Mouse (Mus musculus) heart, postnatal 36 days (tissue): ENCODE data around the gene Pcnx. TPM values are rescaled to one million over a fixed set of nuclear protein-coding genes. Genes with fewer than 3 reads are reported as not detected.
A peak's percentile ranks its signal among the peaks of the same experiment; 100 is the strongest.

Source experiments
- DNase-seq, 2 experiments: peaks; one replicate each; pipeline ENCODE4 v3.0.0; 2021 to 2022
- intact Hi-C: fragments of 180-260 bp; cut with DNase I; formaldehyde crosslinking; loops from one replicate; pipeline ENCODE4 v1.15.1; 2025
- total RNA-seq, 2 experiments: library from RNA; stranded (reverse); gene quantifications; 2 replicates each; pipeline ENCODE4 v1.2.3; 2021

Gene Pcnx
- total RNA-seq, 2 experiments from 2014 or later: 54.6 to 57.8 TPM

DNA sequence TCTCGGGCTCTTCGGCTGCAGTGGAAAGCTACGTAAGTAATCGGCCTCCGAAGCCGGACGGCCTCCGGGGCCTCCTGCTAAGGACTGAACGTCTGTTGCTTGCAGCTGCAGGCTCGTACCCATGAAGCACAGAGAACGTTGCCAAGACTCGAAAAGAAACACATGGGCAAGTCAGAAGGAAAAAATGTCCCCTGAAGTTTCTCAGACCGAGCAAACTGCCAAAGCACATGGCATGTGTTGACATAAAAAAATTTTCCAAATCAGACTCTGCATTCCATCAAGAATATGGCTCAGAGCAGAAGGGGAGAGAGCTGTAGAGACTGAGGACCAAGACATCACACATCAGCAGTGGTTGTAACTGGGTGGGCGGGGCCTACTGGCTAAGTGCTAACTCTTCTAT lies 6.8 kb upstream of the Pcnx start:
- intact Hi-C loops: no loop called here

DNA sequence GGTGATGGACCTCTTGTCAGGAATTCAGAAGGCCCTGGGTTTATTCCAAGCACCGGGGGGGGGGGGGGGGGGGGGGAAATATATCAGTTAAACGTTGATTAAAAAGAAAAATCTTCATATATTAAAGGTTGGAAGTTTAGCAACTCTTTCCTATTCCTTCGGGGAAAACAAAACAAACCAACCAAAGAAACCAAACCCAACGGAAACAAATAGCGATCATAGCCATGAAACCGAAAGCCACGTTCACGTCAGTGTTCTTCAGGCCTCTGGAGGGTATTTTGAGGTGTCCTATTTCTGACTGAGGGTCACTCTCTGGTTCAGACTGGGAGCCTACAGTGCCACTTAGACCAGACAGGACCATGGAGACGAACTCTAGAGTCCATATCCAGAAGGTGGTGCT lies 6.3 kb upstream of the Pcnx start:
- DNase-seq: no peak
- intact Hi-C loops: no loop called here

More for the DNA sequence above, 6.8 kb upstream of the Pcnx start:
- peak; percentile 32 to 45 for DNase-seq

DNA sequence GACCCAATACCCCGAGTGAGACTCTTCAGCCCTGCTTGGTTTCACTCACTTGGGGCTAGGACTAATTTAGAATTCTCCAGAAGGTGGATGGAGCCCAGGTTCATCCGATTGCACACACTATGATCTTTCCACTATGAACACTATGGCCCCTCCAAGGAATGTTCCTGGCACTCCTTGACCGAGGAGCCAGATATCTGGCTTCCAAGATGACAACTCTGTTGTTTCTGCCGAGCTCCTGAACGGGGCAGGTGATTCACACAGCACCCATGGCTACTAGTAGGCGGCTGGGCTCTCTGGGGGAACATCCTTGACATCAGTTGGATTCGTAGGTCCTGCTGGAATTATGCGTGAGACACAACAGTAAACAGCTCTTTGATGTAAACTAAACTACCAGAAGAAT lies 4.8 kb upstream of the Pcnx start:
- no peak for DNase-seq

DNA sequence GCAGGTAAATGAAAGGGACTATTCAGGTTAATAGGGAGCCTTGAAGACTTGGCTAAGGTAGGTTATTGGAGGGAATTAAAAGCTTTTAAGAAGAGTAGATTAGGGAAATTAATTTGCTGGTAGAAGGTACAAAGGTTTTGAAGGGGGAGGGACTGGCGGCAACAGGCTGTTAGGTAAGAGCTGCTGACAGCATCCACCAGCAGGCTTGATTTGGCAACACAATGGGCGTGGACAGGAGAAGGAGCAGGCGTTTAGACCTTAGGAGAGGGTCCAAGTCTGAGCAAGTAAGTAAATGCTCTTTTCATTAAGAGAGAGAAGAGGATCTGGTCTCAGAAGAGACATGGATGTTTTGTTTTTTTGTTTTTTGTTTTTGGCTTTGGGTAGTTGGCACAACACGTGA lies 3.1 kb upstream of the Pcnx start:
- no peak for DNase-seq

More for the DNA sequence above, 4.8 kb upstream of the Pcnx start:
- intact Hi-C loops: no loop called here

DNA sequence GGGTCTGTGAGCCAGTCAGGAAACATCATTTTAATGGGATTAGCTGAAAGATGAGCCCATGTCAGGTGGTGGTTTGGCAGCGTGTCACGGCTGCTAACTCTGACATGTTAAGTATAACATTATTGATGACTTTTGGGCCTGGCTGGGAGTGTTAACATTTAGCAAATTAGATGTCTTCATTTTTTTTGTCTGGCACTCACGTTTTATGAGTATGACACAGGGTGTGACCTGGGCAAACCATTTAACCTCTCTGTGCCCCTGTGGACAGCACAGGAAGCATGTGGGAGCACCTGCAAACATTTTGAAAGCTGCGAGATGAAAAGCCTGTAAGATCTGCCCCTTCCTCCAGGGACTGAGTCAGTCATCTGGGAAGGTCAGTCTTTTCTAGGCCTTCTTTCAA lies 2.6 kb upstream of the Pcnx start:
- intact Hi-C loops: no loop called here
- DNase-seq: no peak

More for the DNA sequence above, 3.1 kb upstream of the Pcnx start:
- intact Hi-C loops: no loop called here

DNA sequence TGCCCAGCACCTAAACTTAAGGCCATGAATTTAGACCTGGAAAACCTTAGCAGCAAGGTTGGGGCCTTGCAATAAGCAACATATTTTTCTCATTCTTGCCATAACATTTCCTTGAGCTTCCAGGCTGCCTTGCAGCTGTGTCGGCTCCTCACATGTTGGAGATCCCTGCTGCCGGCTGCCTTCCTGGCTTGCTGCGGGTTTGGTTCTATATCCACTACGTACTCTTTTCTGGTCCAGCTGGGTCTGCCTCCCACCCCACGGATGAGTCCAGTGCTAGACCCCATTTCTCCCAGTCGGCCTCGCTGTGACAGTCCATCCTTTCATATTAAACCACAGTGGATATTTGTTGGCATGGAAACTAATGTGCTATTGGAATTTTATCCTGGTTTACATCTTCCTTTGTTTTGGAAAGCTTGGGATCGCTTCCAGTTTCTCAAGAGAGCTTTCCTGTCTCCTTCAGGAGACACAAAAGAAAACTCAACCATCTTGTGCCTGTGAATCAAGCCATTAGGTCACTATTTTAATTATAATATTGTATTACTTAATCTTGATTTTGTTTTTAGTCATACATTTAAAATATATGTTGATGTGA lies 1.7 kb upstream of the Pcnx start:
- intact Hi-C loops: loop anchor here (2.0 kb wide), 2 partner anchors 57 to 61 kb away; no protein-coding TSS in a partner anchor
- no peak for DNase-seq

DNA sequence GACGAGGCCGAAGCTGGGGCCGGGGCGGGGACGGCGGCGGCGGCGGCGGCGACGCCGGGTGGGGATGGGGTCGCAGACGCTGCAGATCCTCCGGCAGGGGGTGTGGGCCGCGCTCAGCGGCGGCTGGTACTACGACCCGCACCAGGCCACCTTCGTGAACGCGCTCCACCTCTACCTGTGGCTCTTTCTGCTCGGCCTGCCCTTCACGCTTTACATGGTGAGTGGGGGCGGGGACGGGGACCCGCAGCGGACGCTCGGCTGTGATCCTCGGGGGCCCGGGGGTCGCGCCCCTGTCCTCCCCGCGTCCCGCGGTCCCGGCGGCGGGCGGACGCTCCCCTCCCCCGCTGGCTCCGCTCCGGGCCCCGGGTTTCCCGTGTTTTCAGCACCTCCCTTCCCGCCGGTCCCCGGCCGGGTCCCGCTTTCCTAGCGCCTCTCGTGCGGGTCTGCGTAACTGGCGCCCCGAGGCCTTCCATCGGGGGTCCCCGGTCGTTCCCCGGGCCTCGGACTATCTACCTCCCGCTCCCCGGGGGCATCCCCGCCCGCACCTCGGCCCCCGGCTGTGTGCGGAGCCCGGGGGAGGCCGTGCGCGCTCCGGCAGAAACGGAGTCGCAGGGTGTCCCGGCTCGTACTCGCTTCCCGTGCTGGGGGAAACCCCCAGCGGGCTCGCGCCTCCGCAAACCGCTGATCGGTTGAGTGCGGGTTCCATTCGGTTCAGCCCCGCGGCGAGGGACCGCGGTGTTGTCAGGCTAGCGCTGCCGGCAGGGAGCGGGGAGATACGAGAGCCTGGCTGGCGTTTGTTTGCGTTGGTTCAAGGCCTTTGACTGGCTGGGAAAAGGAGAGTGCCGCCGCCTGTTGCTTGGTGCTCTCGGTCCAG lies 722 bp downstream of the Pcnx start:
- intact Hi-C loops: loop anchor here (2.0 kb wide), 1 partner anchor 54 kb away; no protein-coding TSS in a partner anchor
- DNase-seq: peak; percentile 68 to 84

DNA sequence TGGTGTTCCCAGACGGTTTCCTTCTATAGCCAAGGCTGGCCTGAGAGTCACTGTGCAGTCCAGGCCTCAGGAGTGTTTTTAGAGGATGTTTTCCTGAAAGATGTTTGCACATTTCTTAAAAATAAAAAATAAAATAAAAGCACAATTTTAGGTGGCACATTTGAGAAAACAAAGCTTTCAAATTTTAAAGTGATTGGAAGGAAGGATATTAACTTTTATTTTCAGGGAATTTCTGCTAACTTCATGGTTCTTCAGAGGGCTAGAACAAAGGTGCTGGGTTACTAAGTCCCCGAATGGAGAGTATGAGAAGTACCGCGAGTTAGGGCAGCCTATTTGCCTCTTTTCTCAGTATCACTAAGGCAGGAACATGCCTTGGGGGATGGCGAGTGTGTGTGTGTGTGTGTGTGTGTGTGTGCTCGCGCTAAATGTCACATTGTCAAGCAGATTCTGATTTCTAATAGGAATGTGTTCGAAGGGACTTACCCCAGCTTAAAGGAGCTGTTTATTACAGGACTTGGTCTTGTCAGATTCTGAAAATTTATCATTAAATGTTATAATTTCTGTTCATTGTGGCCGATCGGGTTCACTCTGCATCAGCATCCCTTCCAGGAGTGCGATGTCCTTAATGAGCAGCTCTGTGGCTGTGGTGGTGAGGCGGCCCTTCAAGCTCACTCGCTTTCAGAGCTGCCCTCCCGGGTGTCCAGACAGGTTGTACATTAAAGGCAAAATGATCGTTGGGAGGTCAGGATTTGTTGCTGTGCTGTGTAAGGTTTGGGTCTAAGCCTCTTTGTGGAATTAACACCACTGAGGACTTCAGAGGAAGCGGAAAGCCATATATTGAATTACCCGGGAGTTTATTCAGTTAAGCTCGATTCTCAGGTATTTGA lies 1.6 kb downstream of the Pcnx start:
- intact Hi-C loops: loop anchor here (2.0 kb wide), 1 partner anchor 55 kb away; no protein-coding TSS in a partner anchor
- peak; percentile 25 to 37 for DNase-seq

DNA sequence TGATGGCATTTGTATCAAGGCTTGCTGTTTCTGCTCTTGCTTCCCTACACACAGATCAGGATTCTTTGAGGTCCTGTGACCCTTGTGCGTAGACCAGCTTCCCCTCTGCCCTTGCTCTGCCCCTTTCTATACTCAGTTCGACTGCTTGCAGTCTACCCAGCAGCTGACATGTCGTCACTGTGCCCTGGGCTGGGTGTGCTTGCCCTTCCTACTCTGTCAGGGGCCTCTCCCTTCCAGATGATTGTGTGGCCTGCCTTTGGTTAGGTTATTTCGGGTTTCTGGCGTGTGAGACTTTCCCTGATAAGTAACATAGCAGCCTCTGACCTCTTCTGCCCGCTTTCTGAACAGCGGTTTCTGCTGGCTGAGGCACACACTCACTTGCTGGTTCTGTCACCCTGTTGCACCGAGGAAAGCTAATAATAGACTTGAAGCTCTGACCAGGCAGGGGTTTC lies 2.6 kb downstream of the Pcnx start:
- intact Hi-C loops: no loop called here
- DNase-seq: peak; percentile 47 to 52

DNA sequence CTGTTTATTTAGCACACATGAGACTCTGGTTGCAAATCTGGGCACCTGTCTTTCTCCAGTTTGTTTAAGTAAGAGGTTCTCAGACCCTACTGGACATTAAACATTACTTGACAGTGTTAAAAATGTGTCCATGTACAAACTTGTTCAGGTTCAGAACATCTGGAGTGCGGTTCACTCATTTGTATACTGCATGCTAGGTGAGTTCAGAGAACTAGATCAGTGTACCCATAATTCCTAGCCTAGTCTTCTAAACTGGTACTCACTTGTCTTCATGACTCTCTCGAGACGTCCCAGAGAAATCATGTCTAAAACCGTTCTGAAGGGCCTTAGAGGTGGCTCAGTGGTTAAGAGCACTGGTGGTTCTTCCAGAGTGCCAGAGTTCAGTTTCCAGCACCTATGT lies 4.1 kb downstream of the Pcnx start:
- intact Hi-C loops: no loop called here

DNA sequence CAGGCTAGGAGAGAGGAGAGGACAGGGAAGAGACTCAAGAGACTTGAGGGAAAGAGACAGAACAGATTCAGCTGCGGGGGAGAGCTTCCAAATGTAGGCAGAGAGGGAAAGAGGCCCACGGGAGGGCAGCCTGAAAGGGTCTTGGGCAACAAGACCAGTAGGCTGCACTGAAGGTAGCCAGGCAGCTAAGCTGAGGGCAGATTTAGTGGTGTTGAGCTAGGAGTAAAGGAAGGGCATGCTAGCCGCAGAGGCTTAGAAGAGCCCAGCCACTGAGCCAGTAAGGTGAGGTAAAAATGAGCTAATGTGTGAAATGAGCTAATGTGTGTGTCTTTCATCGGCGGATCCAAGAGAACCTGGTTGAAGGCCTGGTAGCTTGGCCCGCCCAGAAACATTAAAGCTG lies 5.4 kb downstream of the Pcnx start:
- no peak for DNase-seq
- intact Hi-C loops: no loop called here

More for the DNA sequence above, 4.1 kb downstream of the Pcnx start:
- no peak for DNase-seq

DNA sequence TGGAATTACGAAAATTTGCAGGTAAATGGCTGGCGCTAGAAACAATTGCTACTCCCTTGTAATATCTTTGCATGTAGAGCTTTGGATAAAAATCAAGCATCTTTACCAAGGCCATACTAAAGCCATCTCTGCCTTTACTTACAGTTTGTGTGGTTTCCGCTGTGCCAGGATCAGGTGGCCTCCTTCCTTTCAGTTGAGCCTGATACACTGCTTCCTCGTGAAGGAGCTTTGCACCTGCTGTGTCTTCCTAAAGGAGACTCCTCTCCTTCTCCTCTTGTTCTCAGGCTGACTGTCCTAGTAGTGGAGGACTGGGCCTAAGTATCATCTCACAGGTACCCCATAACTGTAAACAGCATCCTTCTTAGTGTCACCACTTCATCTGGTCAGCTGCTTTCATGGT lies 7.5 kb downstream of the Pcnx start:
- no peak for DNase-seq
- intact Hi-C loops: no loop called here

DNA sequence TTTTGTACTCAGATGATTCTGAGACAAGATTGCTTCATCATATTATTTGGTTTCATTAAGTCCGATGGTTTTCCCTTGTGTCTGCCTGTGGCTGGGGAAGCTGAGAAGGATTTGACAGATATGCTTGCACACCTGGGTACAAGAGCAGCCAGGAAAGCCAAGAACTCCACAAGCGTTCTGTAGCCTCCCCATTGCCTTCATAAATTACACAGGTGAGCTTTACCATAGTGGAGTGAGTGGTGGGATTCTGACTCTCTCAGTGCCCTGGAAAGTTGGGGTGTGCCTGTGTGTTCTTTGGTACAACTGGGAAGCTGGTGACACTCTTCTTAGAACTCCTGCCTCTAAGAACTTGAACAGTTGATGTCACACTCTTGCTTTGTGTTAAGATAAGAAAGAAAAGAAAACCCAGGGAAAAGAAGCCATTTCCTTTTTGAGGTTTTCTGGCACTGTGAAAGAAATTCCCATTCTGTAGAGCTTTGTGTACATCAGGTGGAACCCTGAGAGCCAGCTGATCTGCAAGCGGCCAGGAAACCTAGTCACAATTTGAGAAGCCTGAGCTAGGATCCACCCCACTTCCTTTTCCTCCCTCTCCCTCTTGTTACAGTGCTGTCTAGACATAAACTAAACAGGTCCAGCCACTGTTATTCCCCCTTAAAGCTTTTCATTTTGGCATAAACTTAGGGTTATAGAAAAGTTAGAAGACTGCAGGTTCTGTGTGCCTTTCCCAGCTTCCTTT lies 9.6 kb downstream of the Pcnx start:
- no peak for DNase-seq
- intact Hi-C loops: no loop called here

DNA sequence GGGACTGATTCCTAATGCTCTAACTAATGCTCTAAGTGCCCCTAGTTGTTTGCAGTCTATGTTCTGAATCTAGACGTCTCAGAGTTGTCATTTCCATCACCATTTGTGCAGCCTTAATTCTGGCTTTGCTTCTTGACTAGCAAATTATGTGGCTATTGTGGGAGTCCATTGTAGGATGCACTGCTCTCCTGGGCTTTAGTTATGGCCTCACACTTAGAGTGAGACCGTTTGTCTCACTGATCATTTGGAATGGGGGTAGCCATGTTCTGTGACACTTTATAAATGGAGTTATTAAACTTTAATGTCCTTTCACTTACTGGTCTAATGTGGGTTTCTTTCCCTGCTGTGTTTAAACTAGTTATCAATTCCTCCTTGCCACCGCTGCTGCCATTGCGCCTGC lies 13.5 kb downstream of the Pcnx start:
- DNase-seq: no peak
- intact Hi-C loops: no loop called here

DNA sequence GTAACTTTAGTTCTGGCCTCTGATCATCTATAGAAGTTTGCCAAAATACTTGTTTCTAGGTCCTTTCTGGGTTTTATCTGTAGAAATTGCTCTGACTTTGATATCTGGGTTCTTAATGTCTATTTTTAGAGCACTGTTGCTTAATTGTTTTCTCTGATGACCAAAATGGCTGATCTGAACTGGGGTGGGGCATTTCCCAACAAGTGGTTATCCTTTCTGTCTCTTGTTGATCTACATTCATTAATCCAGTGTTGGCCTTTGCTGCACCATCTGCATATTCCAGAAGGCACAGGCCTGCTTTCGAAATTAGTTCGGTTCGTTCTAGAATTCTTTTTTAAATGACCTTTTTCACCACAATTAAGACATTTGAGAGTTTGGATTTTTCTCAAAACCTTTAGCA lies 20.3 kb downstream of the Pcnx start:
- no peak for DNase-seq
- intact Hi-C loops: no loop called here

DNA sequence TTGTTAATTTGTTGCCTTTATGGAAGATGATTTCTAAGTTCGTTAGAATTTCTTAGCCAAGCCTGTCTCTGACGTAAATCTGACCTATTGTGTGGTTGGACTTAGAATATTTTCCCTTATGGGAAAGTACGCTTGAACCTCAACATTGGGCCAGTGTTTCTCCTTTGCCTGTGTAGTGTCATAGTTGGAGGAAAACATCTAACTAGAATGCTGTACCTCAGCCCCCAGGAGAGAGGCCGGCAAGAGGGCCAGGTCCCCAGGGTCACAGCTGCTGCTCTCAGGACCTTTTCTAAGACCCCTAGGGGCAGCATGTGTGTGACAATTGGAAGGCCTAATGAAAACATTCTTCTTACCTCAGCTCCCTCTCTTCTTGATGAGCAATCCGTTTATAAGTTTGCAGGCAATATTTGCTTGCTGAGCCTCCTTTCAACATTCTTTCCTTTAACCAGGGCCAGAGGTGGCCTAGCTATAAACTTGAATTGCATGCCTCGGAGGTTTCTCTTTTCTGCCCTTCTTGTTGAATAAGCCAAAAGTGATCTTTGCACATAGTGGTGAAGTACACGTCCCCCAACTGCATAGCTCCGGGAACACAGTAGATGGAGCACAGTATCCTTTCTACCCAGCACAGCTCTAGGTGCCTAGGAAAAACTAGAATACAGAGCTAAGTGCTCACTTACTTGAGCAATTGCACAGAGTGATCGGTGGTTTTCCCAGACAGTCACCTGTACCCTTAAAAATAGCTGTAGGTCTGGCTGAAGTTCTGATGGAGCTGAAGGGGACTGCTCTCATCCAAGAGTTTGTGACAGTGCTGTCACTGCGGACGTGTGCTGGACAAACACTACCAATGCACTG lies 23.7 kb downstream of the Pcnx start:
- intact Hi-C loops: no loop called here
- no peak for DNase-seq

DNA sequence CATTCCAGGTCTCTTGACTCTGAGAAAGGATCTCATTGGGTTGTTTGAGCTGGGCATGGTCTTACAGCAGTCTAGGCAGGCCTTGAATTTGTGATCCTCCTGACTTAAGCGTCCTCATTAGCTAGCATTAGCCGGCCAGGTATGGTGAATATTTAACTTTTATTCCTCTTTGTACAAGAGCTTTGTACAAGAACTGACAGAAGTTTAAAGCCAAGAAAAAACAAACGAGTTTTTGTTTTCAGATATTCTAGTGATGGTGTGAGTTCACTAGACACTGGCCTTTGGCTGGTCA lies 24.2 kb downstream of the Pcnx start:
- intact Hi-C loops: no loop called here
- no peak for DNase-seq

DNA sequence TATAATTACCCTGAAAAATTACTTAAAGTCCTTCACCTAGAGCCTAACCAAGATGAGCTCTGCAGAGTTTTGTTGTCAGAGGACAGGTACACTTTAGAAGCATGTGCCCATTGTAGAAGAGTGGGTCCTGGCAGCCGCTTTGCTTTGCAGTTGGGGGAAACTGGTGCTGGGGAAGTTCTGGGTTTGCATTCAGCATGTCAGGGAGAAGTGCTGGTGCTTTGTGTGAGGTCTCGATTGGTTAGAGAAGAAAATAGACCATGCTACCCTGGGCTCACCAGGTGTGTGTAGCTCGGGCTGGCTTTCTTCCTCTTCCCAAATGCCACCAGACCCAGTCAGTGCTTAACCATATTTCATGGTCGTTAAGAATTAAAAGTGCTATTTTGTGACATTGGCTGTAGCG lies 25.2 kb downstream of the Pcnx start:
- intact Hi-C loops: no loop called here
- DNase-seq: no peak

DNA sequence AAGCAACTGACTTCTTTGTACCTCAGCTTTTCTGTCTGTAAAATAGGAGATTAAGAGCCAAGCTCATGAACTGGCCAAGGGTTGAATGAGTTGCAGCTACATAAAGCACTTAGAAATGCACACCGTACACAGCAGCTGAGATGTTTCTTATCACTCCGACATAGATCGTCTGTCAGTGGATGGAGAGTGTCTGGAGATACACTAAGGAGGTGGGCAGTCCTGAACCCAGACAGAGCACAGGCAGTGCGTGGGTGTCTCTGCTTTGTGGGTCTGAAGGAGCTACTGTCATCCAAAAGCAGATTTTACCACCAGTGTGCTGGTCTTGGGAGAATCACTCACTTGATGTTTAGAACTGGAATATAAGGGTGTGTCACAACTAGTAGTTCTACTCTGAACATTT lies 26.2 kb downstream of the Pcnx start:
- intact Hi-C loops: no loop called here
- DNase-seq: no peak

DNA sequence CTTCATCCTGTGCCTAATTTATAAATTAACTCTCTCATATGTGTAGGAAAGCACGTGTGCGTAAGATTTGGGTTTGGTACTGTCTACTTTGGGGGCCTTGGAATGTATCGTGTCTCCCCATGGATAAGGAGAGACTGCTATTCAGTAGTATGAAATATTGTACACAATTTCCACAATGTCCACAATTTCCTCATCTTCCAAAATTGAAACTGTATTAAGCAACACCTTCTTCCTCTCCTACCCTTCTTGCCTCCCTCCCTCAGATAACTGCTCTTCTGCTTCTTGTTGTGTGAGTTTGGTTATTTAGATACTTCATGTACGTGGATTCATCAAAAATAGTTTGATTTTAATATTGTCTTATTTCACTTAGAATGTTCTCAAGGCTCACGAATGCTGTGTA lies 29.1 kb downstream of the Pcnx start:
- DNase-seq: no peak
- intact Hi-C loops: no loop called here
